Mouse (Mus musculus) frontal cortex, postnatal 14 days (tissue): ENCODE data around the gene Mrvi1.

Experiments
- DNase-seq, 2 experiments: peaks; one replicate each; pipeline ENCODE4 v3.0.0; 2022; ENCODE audit warnings: low spot score in 2 of 2

Gene Mrvi1

DNA sequence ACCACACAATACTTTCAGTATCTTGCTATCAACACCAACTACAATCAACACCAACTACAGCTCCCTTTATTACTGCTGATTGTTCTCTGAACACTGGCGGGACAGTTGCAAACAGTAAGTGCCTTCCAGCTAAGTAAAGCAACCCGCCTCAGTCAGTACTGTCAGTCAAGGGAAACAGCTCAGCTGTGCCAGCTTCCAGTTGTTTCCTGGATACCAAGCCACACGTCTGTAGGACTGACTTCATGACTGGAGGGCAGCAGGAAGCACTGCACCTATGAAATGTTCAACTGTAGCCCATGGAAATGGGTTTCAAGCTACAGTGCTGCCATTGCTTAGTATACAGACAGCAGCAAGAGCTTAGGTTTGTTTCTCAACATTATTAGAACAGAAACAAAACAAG lies 147.7 kb downstream of the Mrvi1 start:
- no peak for DNase-seq

DNA sequence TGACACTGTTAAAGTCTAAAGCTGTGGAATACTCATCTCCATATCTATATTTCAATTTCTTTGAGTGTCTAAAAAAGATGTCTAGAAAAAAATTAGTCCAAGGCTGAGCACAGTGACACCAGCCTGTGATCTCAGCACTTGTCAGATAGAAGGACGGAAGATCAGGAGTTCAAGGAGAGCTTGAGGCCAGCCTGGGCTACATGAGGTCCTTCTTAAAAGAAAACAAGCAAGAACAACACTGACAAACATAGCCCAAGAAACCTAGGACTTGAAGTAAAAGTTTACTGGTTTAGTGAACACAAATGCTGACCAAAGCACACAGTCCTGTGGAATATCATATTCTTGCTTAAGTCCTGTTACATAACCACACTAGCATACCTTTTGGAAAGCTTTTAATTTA lies 148.2 kb downstream of the Mrvi1 start:
- no peak for DNase-seq

DNA sequence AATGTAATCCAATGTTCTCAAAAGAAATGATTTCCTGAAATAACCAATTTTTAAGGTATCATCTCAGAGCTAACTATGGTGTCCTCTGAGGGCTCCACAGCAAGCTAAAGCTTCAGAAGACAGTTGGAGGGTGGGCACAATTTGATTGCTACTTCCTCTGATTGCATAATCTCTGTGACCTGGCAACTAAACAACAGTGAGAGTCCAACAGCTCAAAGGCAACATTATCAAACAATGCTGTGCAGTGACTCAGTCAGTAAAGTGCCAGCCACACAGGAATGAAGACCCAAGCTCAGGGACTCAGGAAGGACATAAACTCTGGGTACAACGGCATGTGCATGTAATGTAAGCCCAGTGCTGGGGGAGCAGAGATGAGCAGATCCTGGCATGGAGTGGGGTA lies 149.2 kb downstream of the Mrvi1 start:
- DNase-seq, result no peak

DNA sequence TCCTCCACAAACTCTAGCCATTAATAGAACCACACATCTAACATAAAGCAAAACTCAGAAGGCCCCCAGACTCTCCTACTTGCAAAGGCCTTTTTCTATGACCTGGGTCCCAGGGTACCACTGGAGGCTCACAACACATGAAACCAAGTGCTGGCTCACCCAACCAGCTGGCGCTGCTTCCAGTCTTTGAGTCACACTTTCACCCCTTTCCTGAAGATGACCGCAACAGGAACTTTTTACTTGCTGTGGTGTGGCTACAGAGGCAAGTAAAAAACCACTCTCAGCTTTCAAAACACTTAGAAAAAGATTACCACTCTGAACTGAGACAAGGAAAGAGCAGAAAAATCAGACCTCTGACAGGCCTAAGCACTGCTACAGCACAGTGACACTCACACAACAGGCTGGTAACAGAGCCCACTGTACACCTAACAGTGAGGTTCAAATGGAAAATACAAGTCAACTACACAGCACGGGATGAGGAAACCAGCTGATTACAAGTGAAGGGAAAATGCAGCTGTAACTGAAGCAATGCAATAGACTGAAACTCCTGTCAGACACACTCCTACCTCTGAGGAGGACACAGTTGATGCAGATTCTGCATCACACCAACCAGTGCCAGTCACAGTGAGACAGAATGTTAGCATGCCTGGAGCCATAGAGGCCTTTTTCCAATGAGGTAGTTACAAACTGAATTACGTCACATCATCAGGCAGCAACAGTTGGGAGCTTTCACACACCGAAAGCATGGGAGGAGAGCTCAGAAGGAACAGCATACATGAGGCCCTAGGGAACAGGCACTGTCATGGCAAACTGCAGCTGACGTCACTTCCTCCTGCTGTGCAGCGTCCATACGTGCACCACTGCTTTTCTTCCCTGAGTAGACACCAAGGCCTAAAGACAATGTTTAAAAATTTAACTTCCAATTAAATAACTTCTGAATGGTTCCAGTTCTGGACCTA lies 158.0 kb downstream of the Mrvi1 start:
- DNase-seq, result no peak

DNA sequence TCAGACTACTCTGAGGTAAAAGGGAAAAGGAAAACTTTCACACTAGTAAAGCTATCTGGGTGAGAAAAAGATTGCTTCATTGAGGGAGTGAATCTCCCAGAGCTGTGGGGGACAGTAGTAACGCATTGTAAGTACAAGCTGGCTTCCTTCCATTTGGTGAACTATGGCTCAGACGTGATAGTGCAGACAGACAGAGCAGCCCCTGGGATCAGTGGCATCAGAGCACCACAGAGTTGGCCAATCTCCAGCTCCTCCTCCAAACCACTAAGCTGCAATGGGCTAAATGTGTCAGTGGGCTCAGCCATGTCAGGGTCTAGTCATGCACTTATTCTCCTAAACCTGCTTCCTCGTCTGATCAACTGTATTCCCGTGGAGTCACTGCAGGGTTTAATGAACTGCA lies 158.7 kb downstream of the Mrvi1 start:
- no peak for DNase-seq

DNA sequence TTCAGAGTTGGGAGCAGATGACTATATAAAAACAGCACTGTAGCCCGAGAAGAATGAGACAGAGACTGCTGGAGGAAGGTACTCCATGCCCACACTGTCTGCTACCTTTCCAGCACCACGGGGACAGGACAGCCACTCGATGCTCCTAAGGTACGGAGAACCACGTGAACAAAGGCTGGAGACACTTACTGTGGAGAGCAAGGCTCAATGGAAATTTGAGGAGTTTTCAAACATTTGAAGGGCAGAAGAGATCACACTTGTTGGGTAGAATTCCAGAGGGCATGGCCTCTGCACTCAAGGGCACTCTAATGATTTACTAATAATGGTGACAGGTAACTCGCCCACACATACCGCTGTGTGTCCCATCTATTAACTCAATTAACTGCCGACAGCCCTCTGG lies 159.2 kb downstream of the Mrvi1 start:
- DNase-seq, result no peak

DNA sequence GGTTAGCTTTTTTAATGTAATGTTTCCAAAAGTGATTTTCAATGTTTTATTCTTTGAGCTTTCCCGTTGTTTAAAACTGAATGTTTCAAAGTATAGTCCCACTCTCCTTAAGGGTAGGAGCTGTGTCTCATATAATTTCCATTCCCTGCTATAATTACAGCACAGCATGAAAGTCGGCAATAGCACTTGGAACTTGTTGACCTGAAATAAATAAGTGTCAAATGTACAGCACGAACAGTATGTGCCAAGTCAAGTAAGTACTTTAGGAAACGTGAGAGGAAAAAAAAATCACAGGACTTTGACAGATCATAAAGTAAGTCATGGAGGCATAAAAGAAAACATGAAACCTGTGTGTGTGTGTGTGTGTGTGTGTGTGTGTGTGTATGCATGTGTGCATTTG lies 160.2 kb downstream of the Mrvi1 start:
- DNase-seq, result no peak

DNA sequence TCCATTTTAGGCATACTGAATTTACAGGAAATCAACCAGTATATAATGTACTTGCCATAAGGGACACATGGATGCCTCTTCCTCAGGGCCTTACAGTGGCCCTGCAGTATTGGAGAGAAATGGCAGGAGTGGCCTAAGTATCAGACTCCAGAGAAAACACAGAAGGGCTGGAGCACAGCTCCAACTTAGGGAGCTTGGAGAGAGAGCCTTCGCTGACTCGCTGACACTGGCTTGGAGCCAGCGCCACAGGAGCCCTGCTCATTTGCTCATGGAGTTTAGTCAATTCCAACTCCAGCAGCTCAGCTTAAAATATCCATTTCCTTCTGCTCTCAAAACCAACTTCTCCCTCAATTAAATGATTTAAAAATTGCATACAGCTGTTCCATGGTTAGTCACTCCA lies 160.6 kb downstream of the Mrvi1 start:
- no peak for DNase-seq

DNA sequence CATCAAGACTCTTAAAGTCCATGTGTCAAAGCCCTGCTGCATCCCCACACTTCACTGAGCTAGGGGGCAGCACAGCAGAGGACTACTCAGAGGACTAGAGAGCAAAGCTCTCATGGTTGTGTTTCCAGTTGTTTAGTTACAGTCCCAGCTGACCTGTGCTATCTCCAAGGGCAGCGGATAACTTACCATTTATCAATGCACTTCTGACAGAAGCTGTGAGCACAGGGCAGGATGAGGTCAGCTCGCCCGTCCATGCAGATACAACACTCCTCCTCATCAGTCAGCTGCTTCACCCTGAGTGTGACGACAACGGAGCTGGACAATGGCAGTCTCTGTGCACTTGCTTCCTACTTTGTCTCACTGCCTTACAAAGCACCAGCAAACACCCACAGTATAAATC lies 161.2 kb downstream of the Mrvi1 start:
- DNase-seq, result no peak

DNA sequence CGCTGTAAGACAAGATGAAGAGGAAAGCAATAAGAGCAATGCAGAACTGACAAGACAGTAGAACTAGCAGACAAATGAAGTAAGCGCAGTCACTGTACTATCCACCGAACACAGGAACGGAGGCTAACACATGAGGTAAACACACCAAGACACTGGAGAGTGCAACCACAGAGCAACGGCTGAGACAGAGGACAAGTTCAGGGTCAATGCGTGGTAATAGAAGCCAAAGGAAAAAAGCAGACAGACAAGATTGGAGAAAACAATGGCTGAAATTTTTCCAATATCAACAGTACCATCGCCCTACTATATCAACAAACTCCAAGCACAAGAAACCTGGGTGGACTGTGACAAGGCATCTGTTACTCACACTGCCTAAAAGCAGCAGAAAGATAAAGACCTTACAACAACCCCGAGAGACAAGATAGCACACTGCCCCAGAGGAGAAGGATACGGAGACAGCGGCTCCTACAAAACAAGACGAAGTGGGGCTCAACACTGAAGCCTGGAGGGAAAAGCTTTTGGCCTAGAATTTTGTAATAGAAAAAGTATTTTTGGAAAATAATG lies 163.4 kb downstream of the Mrvi1 start:
- DNase-seq, result no peak
